Mouse (Mus musculus) kidney, adult 11 months (tissue): Measurements from ENCODE around the gene Jchain.
A peak's percentile ranks its signal among the peaks of the same experiment; 100 is the strongest.
"Not testable (repeated sequence)": the region's sequence is repeated elsewhere in the genome, so short reads cannot be mapped to it uniquely, and the experiment has no call there.

Source experiments
- DNase-seq: peaks from one replicate; pipeline ENCODE4 v3.0.0; 2022

The Jchain gene

DNA sequence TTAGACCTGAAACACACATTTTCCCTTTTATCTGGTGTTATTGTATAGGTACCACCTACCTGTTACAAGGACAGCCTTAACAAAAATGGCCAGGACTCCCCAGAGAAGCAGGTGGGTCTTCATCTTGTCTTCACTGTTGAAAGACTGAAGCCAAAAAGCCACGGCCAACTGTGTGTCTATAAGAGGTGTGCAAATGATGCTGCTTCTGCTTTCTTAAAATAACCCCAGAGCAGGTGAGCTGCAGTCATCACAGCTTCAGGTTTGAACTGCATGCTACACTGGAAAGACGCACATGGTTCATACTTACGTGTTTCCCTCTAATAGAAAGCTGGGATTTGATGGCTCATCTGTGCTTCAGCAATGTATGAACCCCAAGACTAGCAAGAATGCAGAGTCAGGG is at the start of gene Jchain:
Gene Jchain (minus strand): TSS at position 235 of the 400 bp plus-strand sequence.
- no peak for DNase-seq

DNA sequence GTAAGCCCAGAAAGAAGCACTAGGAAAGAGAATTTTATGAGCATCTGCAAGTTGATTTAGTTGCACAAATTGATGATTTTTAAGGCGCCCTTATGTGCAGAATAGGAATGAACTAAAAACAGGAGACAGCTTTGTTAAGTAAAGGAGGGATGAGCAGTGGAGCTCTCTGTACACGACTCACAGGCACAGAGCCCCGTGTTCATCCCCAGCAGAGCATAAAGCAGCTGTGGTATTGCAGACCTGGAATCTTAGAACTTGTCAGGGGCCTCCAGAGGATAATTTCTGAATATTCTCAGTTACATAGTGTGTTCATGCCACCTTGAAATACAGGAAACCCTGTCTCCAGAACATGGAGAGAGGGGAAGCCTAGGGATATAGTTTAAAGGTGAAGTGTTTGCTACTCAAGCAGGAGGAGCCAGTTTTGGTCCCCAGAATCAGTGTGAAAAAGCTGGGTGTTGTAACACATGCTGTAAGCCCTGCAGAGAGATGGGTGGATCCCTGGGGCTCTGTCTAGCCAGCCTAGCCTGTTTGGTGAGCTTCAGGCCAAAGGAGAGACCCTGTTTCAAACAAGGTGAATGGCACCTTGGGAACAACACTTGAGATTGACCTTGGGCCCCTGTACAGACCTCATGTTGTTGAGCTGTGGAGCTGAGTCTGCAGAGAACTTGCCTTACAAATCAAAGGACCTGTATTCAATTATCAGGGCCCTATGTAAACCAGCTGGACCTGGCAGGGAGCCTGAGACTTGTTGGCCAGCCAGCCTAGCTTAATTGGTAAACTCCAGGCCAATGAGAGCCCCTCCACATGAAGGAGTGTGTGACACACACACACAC is 48.0 kb upstream of the Jchain start:
- peak; percentile 66 for DNase-seq

DNA sequence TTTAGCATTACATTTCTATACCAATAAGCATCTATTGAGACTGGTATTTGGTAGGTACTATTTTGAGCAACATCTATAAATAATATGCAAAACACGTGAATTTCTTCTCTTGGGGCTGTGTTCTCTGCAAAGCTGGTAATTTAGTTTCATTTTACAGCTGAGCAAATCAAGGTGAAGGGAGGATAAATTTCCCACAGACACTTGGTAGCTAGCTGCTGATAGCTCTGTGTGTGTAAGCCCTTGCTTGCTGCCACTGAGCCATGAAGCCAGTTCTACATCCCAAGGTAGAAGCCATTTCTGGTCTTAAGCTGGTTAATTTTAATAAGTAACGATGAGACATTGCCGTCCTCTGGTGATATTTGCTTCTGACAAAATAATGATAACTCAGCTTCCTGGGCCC is 47.1 kb upstream of the Jchain start:
- DNase-seq: no peak

DNA sequence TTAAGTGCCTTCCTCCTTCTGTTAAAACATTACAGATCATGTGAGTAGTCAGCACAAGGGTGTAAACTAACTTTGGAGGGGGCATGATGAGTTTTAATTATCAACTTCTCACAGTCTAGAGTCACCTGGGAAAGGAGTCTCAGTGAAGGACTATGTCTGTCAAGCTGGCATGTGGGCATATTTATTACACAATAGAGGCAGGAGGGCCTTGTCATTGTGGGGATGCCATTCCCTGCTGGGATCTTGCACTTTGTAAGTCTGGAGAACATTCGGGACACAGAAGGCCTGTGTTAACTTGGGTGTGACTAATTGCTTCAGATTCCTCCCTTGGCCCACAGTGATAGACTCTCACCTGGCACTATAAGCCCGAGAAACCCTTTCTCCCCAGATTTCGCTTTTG is 41.9 kb upstream of the Jchain start:
- DNase-seq: peak; percentile 79

DNA sequence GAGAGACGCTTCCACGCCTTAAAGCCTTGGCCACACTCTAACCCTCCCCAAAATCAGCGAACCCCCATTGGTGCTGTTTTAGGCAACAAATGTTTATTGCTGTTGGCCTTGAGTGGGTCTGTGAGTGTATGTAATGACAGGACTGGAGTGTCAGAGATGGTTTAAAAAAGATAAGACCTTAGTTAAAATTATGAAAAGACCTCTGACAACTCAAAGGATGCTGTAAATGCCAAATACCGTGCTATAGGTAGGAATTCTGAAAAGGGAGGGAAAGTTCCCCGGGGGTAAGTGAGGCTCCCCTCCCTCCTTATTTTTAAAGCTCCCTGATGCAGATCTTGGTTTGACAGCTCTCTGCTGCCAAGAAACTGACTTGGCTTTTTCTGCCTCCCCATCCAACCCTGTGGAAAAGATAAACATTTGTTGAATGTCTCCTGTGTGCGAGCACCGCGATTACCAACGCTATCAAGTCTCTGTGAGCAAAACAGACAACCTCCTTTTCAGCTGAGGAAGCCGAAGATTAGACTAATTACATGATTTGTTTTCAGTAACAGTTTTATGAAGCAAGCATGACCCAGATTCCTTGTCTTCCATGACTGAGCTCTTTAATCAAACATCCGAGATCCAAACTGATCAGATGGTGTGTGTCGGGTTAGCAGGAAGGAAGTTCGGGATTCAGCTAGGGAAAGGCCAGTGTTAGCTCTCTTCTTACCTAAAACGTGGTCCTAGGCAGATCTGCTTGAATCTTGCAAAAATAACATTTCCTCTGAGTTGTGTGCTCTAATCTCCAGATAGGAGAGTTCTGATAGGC is 38.5 kb upstream of the Jchain start:
- DNase-seq: no peak

DNA sequence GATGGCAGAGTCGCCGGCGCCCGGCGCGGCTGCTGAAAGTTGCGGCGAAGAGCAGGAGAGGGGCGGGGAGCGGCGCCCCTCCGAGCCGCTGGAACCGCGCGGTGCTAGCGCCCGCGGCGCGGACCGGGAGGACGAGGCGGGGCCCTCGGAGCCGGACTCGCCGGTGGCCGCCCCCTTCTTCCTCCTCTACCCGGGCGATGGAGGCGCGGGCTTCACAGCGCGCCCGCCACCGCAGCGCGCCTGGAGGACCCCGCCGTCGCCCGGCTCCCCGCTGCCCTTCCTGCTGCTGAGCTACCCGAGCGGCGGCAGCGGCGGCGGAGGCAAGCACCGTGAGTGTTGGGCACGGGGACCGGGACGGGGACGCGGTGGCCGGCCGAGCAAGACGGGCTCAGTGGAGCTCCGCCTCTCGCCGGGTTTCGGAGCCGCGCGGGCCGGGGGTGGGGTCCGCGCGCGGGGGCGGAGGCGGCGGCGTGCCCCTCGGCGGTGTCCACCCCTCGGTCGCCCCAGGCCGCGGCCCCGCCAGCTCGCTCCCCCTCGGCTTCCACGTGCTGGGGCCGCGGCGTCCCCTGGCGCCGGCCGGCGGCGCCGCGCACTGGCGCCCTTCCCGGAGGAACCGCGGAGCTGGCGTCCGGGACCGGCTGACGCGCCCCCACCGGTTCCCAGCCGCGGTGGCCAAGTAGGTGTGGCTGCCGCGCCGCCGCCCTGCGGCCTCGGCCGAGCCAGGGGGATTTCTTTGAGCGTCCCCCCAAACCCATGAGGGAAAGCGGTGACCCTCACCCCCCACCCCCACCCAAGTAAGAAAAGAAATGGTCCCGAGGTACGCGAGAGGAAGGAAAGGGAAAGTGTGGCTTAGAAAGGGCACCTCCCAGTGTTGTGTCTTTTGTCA is 37.7 kb upstream of the Jchain start:
- DNase-seq: peak; percentile 65

DNA sequence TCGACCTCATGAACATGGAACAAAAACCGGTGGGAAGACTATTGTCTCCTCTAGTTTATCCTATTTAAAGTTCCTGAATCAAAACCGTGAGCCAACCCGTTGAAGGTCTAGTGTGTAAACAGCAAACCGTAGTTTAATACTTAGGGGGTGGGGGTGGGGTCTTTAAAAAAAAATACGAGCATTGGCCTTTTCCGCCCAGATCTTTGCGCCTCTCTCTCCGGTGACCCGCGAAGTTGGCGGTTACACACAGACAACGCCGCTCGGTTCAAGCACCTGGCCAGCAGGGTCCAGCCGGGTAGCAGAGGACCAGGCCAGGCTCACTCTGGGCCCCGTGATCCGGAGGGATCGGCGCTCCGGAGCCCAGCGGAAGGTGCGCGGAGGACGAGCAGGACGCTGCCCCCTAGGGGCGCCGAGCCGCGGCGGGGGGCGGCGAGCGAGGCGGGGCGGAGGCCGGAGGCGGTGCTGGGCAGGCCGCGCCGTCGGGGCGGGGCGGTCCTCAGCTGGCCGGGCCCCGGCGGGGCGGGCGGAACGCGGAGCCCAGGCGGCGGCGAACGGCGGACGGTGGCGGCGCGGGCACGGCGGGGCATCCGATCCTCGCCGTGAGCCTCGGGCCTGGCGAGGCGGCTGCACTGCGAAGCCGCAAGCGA is 36.9 kb upstream of the Jchain start, which contains the start of gene Rufy3:
Gene Rufy3 (plus strand): TSS at position 540 of the 647 bp plus-strand sequence.
- peak; percentile 88 for DNase-seq

DNA sequence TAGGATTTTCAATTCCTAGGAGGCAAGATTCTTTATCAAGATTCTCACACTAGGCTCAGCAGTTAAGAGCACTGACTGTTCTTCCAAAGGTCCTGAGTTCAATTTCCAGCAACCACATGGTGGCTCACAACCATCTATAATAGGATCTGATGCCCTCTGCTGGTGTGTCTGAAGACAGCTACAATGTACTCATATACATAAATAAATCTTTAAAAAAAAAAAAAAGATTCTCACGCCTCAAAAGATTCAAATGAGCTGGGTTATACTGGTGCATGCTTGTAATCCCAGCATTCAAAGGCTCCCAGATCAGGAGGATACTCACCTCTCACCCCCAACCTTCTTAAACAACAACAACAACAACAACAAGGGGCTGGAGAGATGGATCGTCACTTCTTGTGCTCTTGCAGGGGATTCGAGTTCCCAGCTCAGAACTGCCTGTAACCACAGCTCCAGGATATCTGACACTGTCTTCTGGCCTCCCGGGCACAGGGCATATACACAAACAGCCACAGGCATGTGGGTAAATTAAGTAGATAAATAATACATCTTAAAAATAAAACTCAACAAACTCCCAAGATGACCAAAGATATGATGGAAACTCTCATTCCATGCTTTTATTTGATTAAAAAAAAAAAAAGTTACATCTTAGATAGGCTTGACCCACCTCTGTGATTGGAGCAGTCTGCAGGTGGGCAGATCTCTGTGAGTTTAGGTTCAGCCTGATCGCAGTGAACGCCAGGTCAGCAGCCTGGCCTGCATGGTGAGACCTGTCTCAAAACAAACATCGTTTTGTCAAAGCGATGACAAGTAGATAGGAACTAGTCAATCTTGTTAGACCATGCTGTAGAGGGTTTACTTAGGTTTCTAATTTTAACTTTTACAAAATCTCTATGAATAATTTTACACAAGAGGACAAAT is 35.4 kb upstream of the Jchain start:
- DNase-seq: no peak

DNA sequence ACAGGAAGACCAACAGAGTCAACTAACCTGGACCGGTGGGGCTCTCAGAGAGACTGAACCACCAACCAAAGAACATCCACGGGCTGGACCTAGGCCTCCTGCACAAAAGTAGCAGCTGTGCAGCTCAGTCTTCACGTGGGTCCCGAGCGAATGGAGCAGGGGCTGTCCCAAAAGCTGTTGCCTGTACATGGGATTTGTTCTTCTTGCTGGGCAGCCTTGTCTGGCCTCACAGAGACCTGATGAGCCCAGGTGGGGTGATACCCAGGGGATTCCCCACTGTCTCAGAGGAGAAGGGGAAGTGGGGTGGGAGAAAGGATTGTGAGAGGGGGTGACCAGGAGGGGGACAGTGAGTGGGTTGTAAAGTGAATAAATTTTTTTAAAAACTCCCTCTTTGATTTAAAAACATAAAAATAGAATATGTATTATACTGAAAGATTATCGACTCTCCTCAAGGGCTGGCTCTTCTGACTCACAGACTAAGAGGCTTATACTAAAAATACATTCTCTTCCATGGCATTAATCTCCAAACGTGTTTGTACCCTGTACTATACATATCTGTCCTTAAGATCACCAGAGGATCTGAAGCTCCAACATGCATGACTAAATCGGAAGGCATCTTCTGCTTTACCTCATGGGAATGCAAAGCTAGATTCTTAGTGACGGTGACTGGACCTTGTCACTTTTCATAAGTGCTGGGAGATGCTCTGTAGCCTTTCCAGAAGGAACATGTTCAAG is 33.6 kb upstream of the Jchain start:
- DNase-seq: no peak

DNA sequence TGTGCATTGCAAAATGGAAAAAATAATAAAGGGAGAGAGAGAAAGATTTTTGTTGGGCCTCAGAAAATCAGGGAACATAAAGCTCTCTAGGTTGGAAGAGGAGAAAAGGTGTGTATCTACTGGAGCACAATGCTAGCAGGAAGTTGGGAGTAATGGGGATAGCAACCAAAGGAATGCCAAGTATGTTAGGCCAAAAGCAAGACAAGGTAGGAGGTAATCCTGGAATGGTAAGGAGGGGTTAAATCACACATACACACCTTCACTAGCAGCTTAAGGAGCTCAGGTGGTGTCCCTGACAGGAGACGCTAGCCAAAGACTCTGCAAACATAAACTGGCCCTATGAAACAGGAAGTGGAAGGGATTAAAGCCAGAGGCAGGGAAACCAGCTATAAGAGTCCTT is 31.3 kb upstream of the Jchain start:
- no peak for DNase-seq

DNA sequence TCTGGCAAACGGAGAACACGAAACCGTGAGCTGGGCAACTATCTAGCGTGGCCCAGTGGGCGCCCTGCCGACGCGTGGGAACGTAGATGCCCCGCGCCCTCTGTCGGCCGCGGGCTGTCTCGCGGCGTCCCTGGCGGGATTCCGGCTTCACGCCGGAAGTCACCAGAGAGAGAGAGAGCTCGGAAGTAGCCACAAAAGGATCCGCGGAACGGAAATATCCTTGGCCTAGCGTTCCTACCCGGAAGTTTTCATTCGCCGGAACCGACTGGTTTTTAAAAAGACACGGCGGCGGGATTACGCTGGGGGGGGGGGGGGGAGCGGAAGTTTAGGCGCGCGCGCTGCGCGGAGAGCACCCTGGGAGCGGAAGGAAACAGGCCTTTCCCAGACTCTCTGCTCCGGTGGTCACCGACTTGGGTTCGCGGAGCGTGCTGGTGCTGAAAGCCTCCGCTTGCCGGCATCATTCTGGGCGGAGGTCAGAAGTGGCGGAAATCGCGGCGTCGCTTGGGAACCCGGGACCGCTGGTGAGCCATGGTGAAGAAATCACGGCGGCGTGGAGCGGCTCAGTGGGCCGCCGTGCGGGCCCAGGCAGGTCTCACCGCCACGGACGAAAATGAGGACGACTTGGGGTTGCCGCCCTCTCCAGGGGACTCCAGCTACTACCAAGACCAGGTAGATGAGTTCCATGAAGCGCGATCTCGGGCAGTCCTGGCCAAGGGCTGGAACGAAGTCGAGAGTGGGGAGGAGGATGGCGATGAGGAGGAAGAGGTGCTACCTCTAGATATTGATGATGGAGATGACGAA is 26.6 kb upstream of the Jchain start, which contains the start of gene Utp3:
Gene Utp3 (plus strand): TSS at position 377 of the 801 bp plus-strand sequence.
- DNase-seq: peak; percentile 93

DNA sequence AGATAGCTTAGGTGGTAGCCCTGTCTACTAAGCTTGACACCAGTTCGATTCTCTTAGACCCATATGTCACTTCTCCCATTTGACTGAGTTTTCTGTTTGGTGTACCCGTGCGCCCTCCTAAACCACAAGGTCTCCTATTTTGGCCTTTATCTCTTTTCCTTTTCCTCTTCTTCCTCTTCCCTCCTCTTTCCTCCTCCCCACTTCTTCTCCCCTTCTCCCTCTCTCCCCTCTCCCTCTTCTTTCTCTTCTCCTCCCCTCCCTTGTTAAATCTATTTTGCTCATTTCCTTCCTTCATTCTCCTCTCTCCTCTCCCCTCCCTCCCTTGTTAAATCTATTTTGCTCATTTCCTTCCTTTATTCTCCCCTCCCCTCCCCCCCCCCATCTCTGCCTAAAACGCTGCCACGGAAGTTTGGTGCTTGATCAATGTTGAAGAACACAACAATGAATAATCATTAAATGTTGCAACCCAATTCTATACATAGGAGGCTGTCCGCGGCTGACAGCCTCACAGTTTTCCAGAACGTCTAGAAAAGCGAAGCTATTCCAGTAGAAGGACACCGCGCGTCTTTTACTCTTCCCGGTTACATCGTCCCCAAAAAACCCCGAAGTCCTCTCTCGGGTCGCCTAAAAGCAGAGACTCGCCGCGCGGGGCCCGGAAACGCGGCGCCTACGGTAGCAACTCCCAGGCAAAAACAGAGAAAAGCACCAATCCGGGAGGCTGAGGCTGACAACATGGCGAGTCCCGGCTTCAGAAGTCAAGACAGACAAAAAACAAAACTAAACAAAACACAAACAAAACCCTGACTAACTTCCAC is 25.8 kb upstream of the Jchain start:
- DNase-seq: no peak

DNA sequence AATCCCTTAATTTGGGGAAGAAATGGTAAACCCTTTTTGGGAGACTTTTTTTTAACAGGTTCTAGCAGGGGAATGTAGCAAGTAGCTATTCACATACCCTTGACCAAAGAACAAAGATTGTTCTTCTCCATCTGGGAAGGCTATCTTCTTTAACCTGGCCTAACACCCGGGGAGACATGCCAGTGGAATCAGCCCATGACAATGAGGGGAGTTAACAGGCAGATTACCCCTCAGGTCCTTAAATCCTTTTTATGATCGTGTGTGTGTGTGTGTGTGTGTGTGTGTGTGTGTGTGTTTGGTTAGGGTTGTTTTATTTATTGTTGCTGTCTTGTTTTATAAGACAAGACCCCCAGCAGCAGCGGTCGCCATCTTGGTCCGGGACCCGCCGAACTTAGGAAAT is 17.8 kb upstream of the Jchain start:
- DNase-seq: no peak

DNA sequence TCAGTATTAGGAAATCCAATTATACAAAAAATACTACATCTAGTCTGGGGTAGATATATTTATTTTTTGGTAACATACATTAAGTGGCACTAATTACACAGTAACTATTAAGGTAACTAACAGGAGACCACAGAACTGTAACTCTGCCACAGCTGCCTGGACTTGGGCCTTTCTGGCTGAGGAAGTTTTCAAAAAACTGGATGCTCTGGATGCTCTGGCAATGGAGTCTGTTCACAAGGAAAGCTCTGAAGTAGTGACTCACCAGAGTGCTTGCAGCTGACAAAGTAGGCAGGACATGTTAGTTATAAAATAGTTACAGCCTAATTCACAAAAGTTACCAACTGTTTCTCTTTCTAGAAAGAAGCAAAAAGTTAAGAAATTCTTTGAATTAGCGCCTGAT is 16.7 kb upstream of the Jchain start:
- DNase-seq: not testable (repeated sequence)

DNA sequence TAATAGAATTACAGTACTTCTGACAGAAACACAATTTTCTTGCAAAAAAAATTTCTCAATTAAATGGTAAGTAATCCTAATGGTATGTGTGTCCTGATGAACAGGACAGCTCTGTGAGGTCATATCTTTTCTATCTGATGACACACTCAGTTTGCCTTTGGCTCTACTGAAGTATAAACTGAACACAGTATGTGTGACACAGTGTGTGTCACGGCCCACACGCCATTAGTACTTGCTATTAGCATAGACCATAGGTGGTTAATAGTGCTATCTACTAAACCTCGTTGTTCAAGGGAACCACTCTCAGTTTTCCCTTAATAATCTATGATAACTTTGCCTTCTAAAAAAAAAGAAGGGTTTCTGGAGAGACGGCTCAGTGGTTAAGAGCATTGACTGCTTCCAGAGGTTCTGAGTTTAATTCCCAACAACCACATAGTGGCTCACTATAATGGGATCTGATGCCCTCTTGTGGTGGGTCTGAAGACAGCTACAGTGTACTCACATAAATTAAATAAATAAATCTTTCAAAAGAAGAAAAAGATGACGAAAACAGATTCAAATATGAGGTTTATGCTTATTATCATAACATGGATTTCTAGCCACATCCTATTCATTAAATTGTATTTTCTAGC is 15.1 kb upstream of the Jchain start:
- DNase-seq: no peak

DNA sequence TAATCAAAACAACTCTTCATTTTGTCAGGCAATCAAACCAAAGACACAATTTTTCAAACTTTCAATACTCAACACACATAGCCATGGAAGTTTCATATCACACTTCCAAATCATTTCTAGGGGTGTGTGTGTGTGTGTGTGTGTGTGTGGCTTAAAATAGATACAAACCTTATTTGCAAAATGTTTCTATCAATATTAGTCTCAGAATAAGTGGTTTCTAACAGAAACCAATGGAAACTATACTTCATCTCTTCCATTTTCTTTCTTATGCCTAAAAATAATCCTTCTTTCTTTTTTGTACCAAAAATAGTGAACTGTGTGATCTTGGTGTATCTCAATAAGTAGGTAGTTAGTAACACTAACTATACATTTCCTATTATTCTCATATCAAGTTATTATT is 13.2 kb upstream of the Jchain start:
- no peak for DNase-seq

DNA sequence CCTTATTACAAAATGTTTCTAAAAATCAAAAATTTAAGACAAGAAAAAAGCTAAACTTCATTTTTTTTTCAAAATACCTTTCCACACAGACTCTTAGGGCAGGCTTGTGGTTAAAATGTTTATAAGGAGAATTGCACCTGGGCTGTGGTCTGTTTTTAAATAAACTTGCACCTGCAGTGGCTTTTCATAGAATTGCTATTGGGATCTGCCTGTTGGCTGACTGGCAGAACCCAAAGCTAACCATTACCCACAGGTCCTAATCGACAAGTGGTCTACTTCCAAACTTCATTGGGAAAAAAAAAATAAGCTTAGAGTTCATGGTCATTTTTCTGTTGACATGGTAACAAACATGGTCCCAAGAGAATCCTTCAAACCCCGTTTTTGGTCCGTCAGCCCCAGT is 7.0 kb upstream of the Jchain start:
- DNase-seq: no peak

DNA sequence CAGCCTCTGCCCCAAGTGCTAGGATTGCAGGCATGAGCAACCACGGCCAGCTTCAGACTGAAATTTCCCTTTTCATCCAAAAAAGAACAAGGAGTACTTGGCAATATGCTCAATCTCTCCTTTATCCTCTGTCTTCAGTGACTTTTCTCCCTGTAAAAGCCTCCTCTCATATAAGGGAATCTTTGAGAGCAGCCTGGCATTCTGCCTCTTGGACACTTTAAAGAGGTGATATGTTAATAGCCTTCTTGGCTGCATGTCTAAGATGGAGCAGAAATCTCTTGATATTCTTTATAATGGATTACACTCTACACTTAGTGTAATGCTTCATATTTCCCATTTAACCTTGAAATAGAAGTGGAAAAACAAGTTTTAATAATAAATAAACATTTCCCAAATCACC is 3.2 kb upstream of the Jchain start:
- DNase-seq: no peak
